Mouse (Mus musculus) thymus, adult 18-20 months (tissue): ENCODE data around the gene Abca8b.
"Not testable (repeated sequence)": the region's sequence is repeated elsewhere in the genome, so short reads cannot be mapped to it uniquely, and the experiment has no call there.

ENCODE experiments used
- DNase-seq, 2 experiments: peaks; one replicate each; pipeline ENCODE4 v3.0.0; 2022; ENCODE audit warnings: mixed read lengths in 2 of 2

Gene Abca8b

GRCm38 (mm10) chr11:109995624-109996023 is at the start of gene Abca8b:
Gene Abca8b, minus strand, starts transcription at chr11:109995845.
- DNase-seq: peak; percentile 3 to 5

DNA sequence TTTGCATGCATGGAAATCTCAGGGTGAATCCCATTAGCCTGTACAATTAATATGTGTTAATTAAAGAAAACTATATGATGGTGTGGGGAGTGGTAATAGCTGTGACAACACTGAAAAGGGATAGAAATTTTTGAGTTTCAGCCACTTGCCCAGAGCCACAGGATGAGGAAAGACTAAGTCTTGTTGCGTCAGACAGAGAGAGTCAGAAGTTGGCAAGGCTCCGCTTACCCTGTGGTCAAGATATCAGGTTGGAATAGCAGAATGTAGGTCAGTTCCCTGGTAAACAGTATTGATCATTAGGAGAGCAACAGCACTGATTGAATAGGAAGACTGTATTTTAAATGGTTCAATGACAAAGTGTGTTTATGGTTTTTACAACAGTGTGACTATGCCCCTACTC is 42.1 kb upstream of the Abca8b start:
- DNase-seq: no peak

DNA sequence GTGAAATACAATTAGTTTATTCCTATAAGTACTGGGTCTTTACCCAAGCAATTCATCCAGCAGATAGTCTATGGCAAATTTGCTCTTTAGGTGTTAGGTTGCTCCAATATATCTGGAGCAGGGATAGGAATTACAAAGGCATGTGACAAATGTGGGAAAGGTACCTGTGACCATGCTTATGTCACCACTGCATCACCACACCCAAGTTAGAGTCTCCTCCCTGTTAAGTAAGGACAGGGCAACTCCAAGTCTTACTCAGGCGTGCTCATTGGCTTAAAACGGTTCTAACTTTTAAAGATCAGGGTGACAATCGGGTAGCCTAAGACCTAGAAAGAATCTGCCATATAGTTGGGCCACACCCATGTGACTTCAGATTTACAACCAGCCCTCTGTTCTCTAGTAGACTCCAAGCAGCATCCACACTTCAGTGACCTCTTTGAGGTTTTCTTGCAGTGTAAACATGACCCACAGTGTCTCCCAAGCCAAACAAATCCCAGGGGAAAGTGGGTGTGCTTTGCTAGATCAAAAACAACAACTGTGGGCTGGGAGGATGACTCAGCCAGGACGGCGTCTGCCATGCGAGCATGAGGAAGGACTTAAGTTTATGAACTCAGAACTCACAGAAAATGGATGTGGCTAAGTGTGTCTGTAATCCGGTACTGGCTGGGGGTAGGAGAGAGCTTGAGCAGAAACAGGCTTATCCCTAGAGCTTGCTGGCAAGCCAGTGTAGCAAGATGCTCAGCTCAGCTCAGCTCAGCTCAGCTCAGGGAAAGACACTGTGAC is 33.5 kb upstream of the Abca8b start:
- DNase-seq: no peak

DNA sequence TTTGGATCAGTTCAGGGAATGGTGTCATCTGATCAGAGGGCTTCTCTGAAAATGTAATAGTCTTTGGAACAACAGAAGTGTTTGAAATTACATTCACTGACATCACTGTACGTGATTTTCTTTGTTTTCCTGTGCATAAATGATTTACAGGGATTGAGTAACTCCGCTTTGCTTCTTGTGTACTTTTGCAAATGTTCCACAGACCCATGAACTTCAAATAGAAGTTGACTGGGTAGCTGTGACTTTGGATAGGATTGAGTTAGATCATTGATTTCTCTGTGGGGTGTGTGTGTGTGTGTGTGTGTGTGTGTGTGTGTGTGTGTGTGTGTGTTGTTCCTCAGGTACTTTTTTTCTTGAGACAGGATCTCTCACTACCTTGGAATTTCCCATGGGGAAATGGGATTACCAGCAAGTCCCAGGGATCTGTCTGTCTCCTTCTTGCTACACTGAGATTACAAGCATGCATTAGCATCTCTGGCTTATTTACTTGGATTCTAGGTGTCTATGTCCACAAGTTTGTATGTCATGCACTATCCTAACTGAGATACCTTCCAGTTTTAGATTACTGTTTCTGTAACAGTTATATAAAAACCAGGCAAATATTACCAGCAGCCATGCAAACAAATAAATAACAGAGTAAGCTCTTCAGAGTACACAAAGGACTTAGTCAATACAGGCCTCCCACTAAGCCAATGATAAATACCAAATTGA is 15.3 kb upstream of the Abca8b start:
- no peak for DNase-seq

- no peak for DNase-seq
Measured at GRCm38 (mm10) chr11:109995013-109995412, 632 bp downstream of the Abca8b start.

GRCm38 (mm10) chr11:109994014-109994413 is 1.6 kb downstream of the Abca8b start:
- DNase-seq: no peak

GRCm38 (mm10) chr11:109991270-109991669 is 4.4 kb downstream of the Abca8b start:
- no peak for DNase-seq

- DNase-seq: no peak
Measured at GRCm38 (mm10) chr11:109990256-109990655, 5.4 kb downstream of the Abca8b start.

- no peak for DNase-seq
Measured at GRCm38 (mm10) chr11:109988164-109988563, 7.5 kb downstream of the Abca8b start.

GRCm38 (mm10) chr11:109987460-109988072 is 8.1 kb downstream of the Abca8b start:
- DNase-seq: not testable (repeated sequence)

- no peak for DNase-seq
Measured at GRCm38 (mm10) chr11:109981872-109982271, 13.8 kb downstream of the Abca8b start.

GRCm38 (mm10) chr11:109970521-109970920 is 25.1 kb downstream of the Abca8b start:
- DNase-seq: no peak

DNA sequence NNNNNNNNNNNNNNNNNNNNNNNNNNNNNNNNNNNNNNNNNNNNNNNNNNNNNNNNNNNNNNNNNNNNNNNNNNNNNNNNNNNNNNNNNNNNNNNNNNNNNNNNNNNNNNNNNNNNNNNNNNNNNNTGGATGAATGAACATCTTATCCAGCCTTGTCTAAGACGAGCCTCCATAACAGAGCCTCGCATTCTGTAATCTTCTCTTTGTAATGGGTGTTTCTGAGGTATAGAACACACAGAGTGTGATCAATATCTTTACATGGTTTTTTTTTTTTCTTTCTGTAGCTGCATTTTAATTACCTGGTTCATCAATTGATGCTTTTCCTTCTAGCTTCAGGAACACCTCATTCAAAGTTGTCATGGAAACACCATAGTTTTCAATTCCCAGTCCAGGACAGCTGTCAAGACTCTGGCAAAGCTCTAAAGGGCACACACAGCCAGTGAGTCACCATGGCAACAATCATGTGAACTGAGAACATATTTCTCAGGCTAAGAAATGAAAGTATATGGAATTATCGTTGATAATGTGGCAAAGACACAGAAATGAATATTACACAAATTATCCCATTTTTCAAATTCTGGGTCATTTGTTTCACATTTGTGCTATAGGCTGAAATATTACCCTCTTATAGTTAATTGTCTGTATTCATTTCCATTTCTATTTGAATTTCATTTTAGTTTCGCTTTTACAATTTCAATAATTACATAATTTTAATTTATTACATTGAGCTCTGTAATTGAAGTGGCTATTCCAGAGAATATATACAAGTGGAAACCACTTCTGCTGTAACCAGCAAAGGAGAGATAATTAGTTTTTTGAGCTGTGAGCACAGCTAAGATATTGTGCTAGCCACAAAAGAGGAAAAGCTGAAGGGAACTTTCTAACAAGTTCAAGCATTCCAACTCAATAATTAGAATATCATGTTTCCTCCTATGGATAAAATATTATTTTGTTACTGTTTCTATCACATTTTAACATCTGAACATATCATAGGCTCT is 33.9 kb downstream of the Abca8b start:
- no peak for DNase-seq

- DNase-seq: no peak
Measured at GRCm38 (mm10) chr11:109955185-109955584, 40.5 kb downstream of the Abca8b start.

DNA sequence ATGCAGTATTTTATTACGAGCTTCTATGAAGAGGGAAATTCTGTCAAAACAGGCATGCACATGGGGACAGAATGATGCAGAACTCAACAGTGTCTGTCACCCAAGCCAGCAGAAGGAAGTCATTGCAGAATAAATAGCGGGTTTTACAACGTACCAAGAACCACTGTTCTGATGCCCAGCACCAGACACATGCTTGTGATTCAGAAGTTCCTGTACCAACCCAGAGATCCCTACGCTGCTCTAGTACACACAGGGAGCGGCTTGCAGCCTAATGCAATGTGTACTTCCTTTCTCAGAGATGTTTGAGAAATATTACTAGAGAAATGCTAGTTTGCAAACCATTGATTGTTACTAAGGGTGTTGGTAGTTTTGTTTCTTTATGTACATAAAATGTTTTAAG is 58.7 kb downstream of the Abca8b start:
- no peak for DNase-seq

- not testable (repeated sequence) for DNase-seq
Measured at GRCm38 (mm10) chr11:109933207-109933606, 62.4 kb downstream of the Abca8b start.

- DNase-seq: no peak
Measured at GRCm38 (mm10) chr11:109928489-109928888, 67.2 kb downstream of the Abca8b start.

- no peak for DNase-seq
Measured at GRCm38 (mm10) chr11:109926718-109927680, 68.6 kb downstream of the Abca8b start.

DNA sequence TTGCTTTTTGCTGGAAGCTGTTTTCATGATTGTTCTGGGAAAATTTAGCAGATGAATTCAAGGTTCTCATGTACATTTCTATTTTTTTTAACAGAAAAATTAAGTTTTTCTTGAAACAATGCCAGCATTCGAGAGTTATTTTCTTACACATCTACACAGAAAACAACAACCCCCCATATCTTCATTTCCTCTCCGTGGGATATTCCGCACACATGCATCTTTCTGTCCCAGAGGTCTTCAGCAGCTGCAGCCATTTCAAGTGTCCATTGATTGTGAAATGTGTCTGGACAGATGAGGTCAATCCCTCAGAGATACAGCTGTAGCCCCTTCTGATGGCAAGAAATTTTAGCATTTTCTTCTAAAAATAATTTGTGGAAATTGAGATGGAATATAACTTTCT is 73.4 kb downstream of the Abca8b start:
- DNase-seq: no peak

DNA sequence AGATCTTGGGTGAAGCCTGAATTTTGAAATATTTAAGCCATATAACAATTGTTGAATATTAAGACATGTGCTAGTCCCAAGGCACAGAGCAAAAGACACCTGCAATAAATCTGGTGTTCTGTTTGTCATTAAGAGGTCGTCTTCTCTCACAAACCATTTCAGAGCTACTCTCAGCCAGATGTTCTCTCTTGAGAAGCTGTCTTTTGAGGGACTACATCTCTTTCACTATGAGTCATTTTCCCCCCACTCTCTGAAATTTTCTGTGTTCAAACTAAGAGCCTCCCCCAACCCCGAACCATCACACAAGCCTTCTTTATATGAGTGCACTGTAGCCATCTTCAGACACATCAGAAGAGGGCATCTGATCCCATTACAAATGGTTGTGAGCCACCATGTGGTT is 76.2 kb downstream of the Abca8b start:
- no peak for DNase-seq

- DNase-seq: no peak
Measured at GRCm38 (mm10) chr11:109916654-109917053, 79.0 kb downstream of the Abca8b start.
